Mouse (Mus musculus) kidney, adult 11 months (tissue): ENCODE data around the gene Olfr132.
"Not testable (repeated sequence)": the region's sequence is repeated elsewhere in the genome, so short reads cannot be mapped to it uniquely, and the experiment has no call there.

Source experiments
- DNase-seq: peaks from one replicate; pipeline ENCODE4 v3.0.0; 2022

The Olfr132 gene

DNA sequence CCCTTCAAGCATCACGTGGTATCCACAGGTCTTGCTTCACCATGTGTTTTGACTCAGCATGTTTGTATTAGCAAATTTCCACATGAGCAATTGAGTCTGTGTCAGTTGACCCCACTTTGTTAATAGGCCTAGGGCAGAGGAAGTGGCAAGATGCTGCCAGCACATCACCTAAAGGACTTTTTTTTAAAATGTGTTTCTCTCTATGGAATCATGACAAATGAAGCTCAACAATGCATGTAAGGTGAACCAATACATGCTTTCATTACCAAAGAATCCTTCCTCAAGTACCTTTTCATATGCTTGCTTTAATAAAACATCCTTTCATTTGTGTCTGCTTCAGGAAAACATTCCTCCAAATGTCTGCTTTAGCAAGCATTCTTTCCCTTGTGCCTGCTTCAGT lies at the start of gene Olfr132:
Gene Olfr132, minus strand, starts transcription at position 101 of the 400 bp plus-strand sequence.
- no peak for DNase-seq

GRCm38 (mm10) chr17:38171088-38171487 lies 36.8 kb upstream of the Olfr132 start, which contains the start of gene Olfr134:
Olfr134 (plus strand) TSS chr17:38171388.
- no peak for DNase-seq

GRCm38 (mm10) chr17:38144981-38145380 lies 10.7 kb upstream of the Olfr132 start, which contains the start of gene Olfr133:
Olfr133 (plus strand) TSS chr17:38145281.
- DNase-seq: no peak

- DNase-seq: not testable (repeated sequence)
Observed at GRCm38 (mm10) chr17:38125371-38125770, 9.0 kb downstream of the Olfr132 start.

DNA sequence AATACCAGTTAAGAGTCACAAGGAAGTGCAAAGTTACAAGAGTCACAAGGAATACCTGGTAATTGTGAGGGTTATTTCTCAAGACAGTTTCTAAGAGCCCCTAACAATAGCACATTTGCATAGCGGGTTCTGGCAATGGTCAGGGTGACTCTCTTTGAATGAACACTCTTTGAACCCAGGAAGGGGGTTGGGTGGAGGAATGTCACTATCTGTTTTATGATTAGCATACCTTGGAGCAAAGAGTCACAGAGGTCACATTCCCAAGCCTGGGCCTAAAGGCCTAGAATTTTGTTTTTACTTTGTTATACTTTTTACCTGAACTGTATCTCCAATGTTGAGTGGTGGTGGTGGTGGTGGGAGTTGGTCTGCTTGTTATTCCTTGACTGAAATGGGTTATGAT lies 10.1 kb downstream of the Olfr132 start:
- DNase-seq: not testable (repeated sequence)

DNA sequence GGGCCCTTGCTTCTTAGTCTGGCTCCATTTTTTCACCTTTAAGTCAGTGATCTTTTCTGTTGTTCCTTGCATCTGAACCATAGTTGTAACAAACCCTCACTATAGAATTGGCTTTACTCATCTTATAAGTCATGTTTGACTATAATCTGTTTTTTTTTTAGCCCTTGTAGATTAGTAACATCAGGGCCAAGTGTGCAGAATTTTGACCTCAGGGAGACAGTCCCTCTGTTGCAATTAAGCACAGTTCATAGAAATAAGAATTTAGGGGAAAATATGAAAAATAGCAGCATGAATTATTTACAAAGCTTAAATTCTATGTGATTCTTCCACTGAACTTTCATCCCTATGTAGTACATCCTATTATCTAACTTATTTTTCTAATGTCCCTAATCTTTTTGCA lies 45.7 kb downstream of the Olfr132 start, which contains the start of gene Olfr131:
Gene Olfr131, minus strand, starts transcription at position 101 of the 400 bp plus-strand sequence.
- no peak for DNase-seq

DNA sequence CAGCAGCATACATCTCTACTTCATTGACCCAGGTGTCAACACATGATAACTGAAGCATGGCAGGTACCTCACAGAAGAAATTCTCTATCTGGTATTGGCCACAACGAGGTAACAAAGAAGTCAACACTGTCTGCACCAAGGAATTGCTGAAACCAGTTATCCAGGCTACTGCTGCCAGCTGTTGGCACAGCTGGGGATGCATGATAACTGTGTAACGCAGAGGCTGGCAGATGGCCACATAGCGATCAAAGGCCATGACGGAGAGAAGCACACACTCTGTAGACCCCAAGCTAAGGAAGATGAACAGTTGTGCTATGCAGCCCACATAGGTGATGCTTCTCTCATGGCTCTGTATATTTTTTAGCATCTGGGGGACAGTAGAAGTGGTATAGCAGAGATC lies 52.0 kb downstream of the Olfr132 start:
- DNase-seq: no peak
